In genomic region chr14:58076030-58076521, GRCm38 (mm10) we compare ENCODE assay signal across 8 mouse cellular contexts. TPM values are rescaled to one million over a fixed set of nuclear protein-coding genes. Genes with fewer than 3 reads are reported as not detected.
DNase-seq lines count a peak whose midpoint lies in the region; ATAC-seq and TF ChIP-seq lines count a peak whose summit lies in the region.

No protein-coding gene starts in this region.

- ATAC-seq in limb, embryonic 12.5 days (ENCODE audit: insufficient number of reproducible peaks, insufficient read depth, low FRiP score, low TSS enrichment, low read depth): peak; percentile 35; the same call in 1 of the 2 replicates
- ATAC-seq in neural tube, embryonic 11.5 days (ENCODE audit: insufficient read depth, low FRiP score, low TSS enrichment): peak; percentile 62

- DNase-seq in lung, adult 2 months: peak; percentile 37
- no peak for DNase-seq in lung, postnatal 14 days
- DNase-seq in cerebellum, postnatal 14 days: peak; percentile 86 to 90
- peak; percentile 73 to 77 for DNase-seq in frontal cortex, postnatal 36 days (ENCODE audit: low spot score in 2 of 2)
- peak; percentile 68 for DNase-seq in kidney, adult 2 months
- DNase-seq in neural tube, embryonic 11.5 days (ENCODE audit: low spot score): peak; percentile 80
- peak; percentile 38 to 61 for DNase-seq in thymus, postnatal 36 days

- peak overlapping the region; percentile 95 for H3K4me2 ChIP-seq in limb, embryonic 12.5 days
- peak overlapping the region; percentile 93 for H3K4me2 ChIP-seq in neural tube, embryonic 11.5 days (ENCODE audit: low read depth)

- TF ChIP-seq POLR2A in lung, adult 2 months (IDR thresholded peaks at IDR 0.05; ENCODE audit: borderline replicate concordance, extremely low read depth, low read depth, low read length): no peak
- no peak for TF ChIP-seq POLR2A in kidney, adult 2 months (IDR thresholded peaks at IDR 0.05; ENCODE audit: low read depth, low read length)

- H3K36me3 ChIP-seq in kidney, adult 2 months (ENCODE audit: control insufficient read depth, insufficient read depth, low read length): no peaks in the 10 kb centered on the region
- no peaks in the 10 kb centered on the region for H3K36me3 ChIP-seq in limb, embryonic 12.5 days
- no peaks in the 10 kb centered on the region for H3K36me3 ChIP-seq in neural tube, embryonic 11.5 days (ENCODE audit: control insufficient read depth, insufficient read depth, low read length)

- WGBS in lung, adult 2 months: under 1% methylated on average over 40 of the region's 40 CpGs
- WGBS in kidney, adult 2 months: under 1% methylated on average over 40 of the region's 40 CpGs
- WGBS in limb, embryonic 12.5 days: 2% methylated on average over 40 of the region's 40 CpGs
- under 1% methylated on average over 39 of the region's 40 CpGs for WGBS in neural tube, embryonic 11.5 days

- TF ChIP-seq CTCF in lung, adult 2 months (IDR thresholded peaks at IDR 0.05; ENCODE audit: insufficient read depth, low read length): no peak
- TF ChIP-seq CTCF in kidney, adult 2 months (conservative IDR thresholded peaks at IDR 0.05; ENCODE audit: insufficient read depth, insufficient read length, low read depth, low read length): no peak

- H3K9me3 ChIP-seq in limb, embryonic 12.5 days: no peaks in the 10 kb centered on the region
- no peaks in the 10 kb centered on the region for H3K9me3 ChIP-seq in neural tube, embryonic 11.5 days (ENCODE audit: control insufficient read depth, low read length)

- H3K4me1 ChIP-seq in lung, adult 2 months (ENCODE audit: control insufficient read depth, insufficient read depth, low read length): peaks cover 13% of the 10 kb centered on the region
- no peaks in the 10 kb centered on the region; the same call in 1 of the 2 replicates for H3K4me1 ChIP-seq in kidney, adult 2 months (ENCODE audit: control insufficient read depth, insufficient read depth, low read length)
- peaks cover 43% of the 10 kb centered on the region for H3K4me1 ChIP-seq in limb, embryonic 12.5 days (replicated peaks)
- H3K4me1 ChIP-seq in neural tube, embryonic 11.5 days (ENCODE audit: control insufficient read depth, insufficient read depth, low read length): peaks cover 16% of the 10 kb centered on the region

- no peaks in the 10 kb centered on the region; the same call in 1 of the 2 replicates for H3K27me3 ChIP-seq in kidney, adult 2 months (replicated peaks; ENCODE audit: control insufficient read depth, insufficient read depth, low read length)
- H3K27me3 ChIP-seq in limb, embryonic 12.5 days: peaks cover 80% of the 10 kb centered on the region
- H3K27me3 ChIP-seq in neural tube, embryonic 11.5 days (ENCODE audit: control insufficient read depth, insufficient read depth, low read length): peaks cover 58% of the 10 kb centered on the region

- H3K9ac ChIP-seq in limb, embryonic 12.5 days (replicated peaks): peak overlapping the region; percentile 63
- H3K9ac ChIP-seq in neural tube, embryonic 11.5 days (ENCODE audit: low read length): peak overlapping the region; percentile 62

- H3K27ac ChIP-seq in kidney, adult 2 months (ENCODE audit: insufficient read depth, low read depth, low read length): peak overlapping the region; percentile 66
- 0 out of 2 replicates have a peak overlapping the region, but pooled peaks have one; percentile 20 for H3K27ac ChIP-seq in limb, embryonic 12.5 days
- 0 out of 2 replicates have a peak overlapping the region, but pooled peaks have one; percentile 44 for H3K27ac ChIP-seq in neural tube, embryonic 11.5 days (ENCODE audit: low read depth, low read length)

- H3K4me3 ChIP-seq in lung, adult 2 months (replicated peaks; ENCODE audit: extremely low read depth, low read depth, low read length): peak overlapping the region; percentile 27
- peak overlapping the region; percentile 74 for H3K4me3 ChIP-seq in kidney, adult 2 months (ENCODE audit: insufficient read depth, low read depth, low read length)
- H3K4me3 ChIP-seq in limb, embryonic 12.5 days (replicated peaks): peak overlapping the region; percentile 58
- H3K4me3 ChIP-seq in neural tube, embryonic 11.5 days (ENCODE audit: low read depth, low read length): peak overlapping the region; percentile 58

RNA-seq across cellular contexts. Expression of gene Fgf9, which starts 5.7 kb away (rescaled TPM):
- polyA plus RNA-seq in lung, adult 2 months (2012; rRNA removed): 0.20 TPM in 2 replicates
- 5.3 and 7.1 TPM in 2 replicates for polyA plus RNA-seq in kidney, adult 2 months (2012; rRNA removed)
- polyA plus RNA-seq in limb, embryonic 12.5 days (2016; fragmentation: Nextera tagmentation; extraction: Ambion mirVana): 12.4 and 14.7 TPM in 2 replicates
- 6.5 and 7.3 TPM in 2 replicates for polyA plus RNA-seq in neural tube, embryonic 11.5 days (2014; fragmentation: Nextera tagmentation; extraction: Ambion mirVana)
